Mouse (Mus musculus): ENCODE data around the gene Pias3. TPM values are rescaled to one million over a fixed set of nuclear protein-coding genes. Genes with fewer than 3 reads are reported as not detected.

The Pias3 gene
- polyA plus RNA-seq, 1 experiment from 2014 or later = 52.1 TPM

- WGBS = 59% methylated on average over 2 of the region's 2 CpGs
- Histone ChIP-seq H3K9ac (no peak overlapping the region), H3K36me3 (peaks cover 51% of the 10 kb centered on the region), H3K4me3 (no peak overlapping the region), H3K4me2 (no peak overlapping the region), H3K9me3 (no peaks in the 10 kb centered on the region), H3K4me1 (peaks cover 10% of the 10 kb centered on the region; the same call in 1 of the 2 replicates), H3K27me3 (peaks cover 8% of the 10 kb centered on the region), H3K27ac (no peak overlapping the region)
- no peak for ATAC-seq (ENCODE audit: borderline replicate concordance, extremely low read depth, low FRiP score, low TSS enrichment)
These were observed 12.5 kb downstream of the Pias3 start for GRCm38 (mm10) chr3:96708684-96709064.

- WGBS = 68% methylated on average over 5 of the region's 5 CpGs
These were observed 18.1 kb downstream of the Pias3 start for GRCm38 (mm10) chr3:96714286-96714685.

GRCm38 (mm10) chr3:96715854-96716253 is 19.7 kb downstream of the Pias3 start:
- Histone ChIP-seq H3K36me3 (peaks cover 66% of the 10 kb centered on the region), H3K27ac (no peak overlapping the region), H3K4me2 (no peak overlapping the region), H3K4me3 (no peak overlapping the region), H3K9me3 (no peaks in the 10 kb centered on the region), H3K9ac (no peak overlapping the region), H3K4me1 (no peaks in the 10 kb centered on the region), H3K27me3 (no peaks in the 10 kb centered on the region)
- WGBS = 66% methylated on average over 2 of the region's 2 CpGs
- ATAC-seq (ENCODE audit: borderline replicate concordance, extremely low read depth, low FRiP score, low TSS enrichment) = no peak

More at GRCm38 (mm10) chr3:96714286-96714685, 18.1 kb downstream of the Pias3 start:
- Histone ChIP-seq H3K4me1 (no peaks in the 10 kb centered on the region), H3K9ac (no peak overlapping the region), H3K27ac (no peak overlapping the region), H3K4me3 (no peak overlapping the region), H3K27me3 (no peaks in the 10 kb centered on the region), H3K36me3 (peaks cover 69% of the 10 kb centered on the region), H3K4me2 (no peak overlapping the region), H3K9me3 (no peaks in the 10 kb centered on the region)
- no peak for ATAC-seq (ENCODE audit: borderline replicate concordance, extremely low read depth, low FRiP score, low TSS enrichment)

GRCm38 (mm10) chr3:96719173-96719572 is 23.0 kb downstream of the Pias3 start:
- H3K27ac ChIP-seq = no peak overlapping the region
- no peak overlapping the region for H3K9ac ChIP-seq
- peaks cover 57% of the 10 kb centered on the region for H3K36me3 ChIP-seq
- no peak overlapping the region for H3K4me3 ChIP-seq
- H3K9me3 ChIP-seq = no peaks in the 10 kb centered on the region
- no peak overlapping the region for H3K4me2 ChIP-seq
- no peaks in the 10 kb centered on the region for H3K4me1 ChIP-seq
- 43% methylated on average over 14 of the region's 14 CpGs for WGBS
- no peaks in the 10 kb centered on the region for H3K27me3 ChIP-seq
- no peak for ATAC-seq (ENCODE audit: borderline replicate concordance, extremely low read depth, low FRiP score, low TSS enrichment)

GRCm38 (mm10) chr3:96727343-96727827 is 31.2 kb downstream of the Pias3 start, which contains the start of the genes Polr3c and Rnf115:
Polr3c (minus strand) TSS chr3:96727628.
Rnf115 (plus strand) TSS chr3:96727664.
- peak within 1 kb of the TSS; percentile 66 for H3K4me2 ChIP-seq
- peak within 1 kb of the TSS; percentile 73 for H3K27ac ChIP-seq
- peak within 1 kb of the TSS; percentile 97 for H3K4me3 ChIP-seq
- H3K4me1 ChIP-seq = peaks cover 24% of the 10 kb centered on the region
- ATAC-seq (ENCODE audit: borderline replicate concordance, extremely low read depth, low FRiP score, low TSS enrichment) = peak; percentile 98
- peaks cover 15% of the 10 kb centered on the region for H3K36me3 ChIP-seq
- peak within 1 kb of the TSS; percentile 88 for H3K9ac ChIP-seq
- H3K27me3 ChIP-seq = no peaks in the 10 kb centered on the region
- WGBS = under 1% methylated on average over 44 of the region's 52 CpGs
- H3K9me3 ChIP-seq = no peaks in the 10 kb centered on the region

- peaks cover 9% of the 10 kb centered on the region; the same call in 1 of the 2 replicates for H3K36me3 ChIP-seq
- H3K4me2 ChIP-seq = peak overlapping the region; percentile 65
- ATAC-seq (ENCODE audit: borderline replicate concordance, extremely low read depth, low FRiP score, low TSS enrichment) = peak; percentile 50
- peak overlapping the region; percentile 73 for H3K27ac ChIP-seq
- peak overlapping the region; percentile 97 for H3K4me3 ChIP-seq
- H3K4me1 ChIP-seq = peaks cover 24% of the 10 kb centered on the region
- no peaks in the 10 kb centered on the region for H3K9me3 ChIP-seq
- H3K27me3 ChIP-seq = no peaks in the 10 kb centered on the region
- H3K9ac ChIP-seq = peak overlapping the region; percentile 88
- WGBS = under 1% methylated on average over 42 of the region's 42 CpGs
These were observed 31.8 kb downstream of the Pias3 start for GRCm38 (mm10) chr3:96727828-96728633.

GRCm38 (mm10) chr3:96728634-96729402 is 32.6 kb downstream of the Pias3 start:
- peak overlapping the region; percentile 88; the same call in 1 of the 2 replicates for H3K9ac ChIP-seq
- H3K4me1 ChIP-seq = peaks cover 24% of the 10 kb centered on the region
- H3K27ac ChIP-seq = peak overlapping the region; percentile 73; the same call in 1 of the 2 replicates
- no peaks in the 10 kb centered on the region for H3K27me3 ChIP-seq
- H3K36me3 ChIP-seq = peaks cover under 1% of the 10 kb centered on the region; the same call in 1 of the 2 replicates
- no peak for ATAC-seq (ENCODE audit: borderline replicate concordance, extremely low read depth, low FRiP score, low TSS enrichment)
- peak overlapping the region; percentile 65 for H3K4me2 ChIP-seq
- H3K9me3 ChIP-seq = no peaks in the 10 kb centered on the region
- 36% methylated on average over 7 of the region's 7 CpGs for WGBS
- H3K4me3 ChIP-seq = peak overlapping the region; percentile 97

GRCm38 (mm10) chr3:96729403-96729784 is 33.2 kb downstream of the Pias3 start:
- Histone ChIP-seq H3K9ac (no peak overlapping the region), H3K27me3 (no peaks in the 10 kb centered on the region), H3K4me3 (no peak overlapping the region), H3K36me3 (no peaks in the 10 kb centered on the region), H3K4me1 (peaks cover 24% of the 10 kb centered on the region), H3K27ac (no peak overlapping the region), H3K4me2 (no peak overlapping the region), H3K9me3 (no peaks in the 10 kb centered on the region)
- 26% methylated on average over 3 of the region's 3 CpGs for WGBS
- no peak for ATAC-seq (ENCODE audit: borderline replicate concordance, extremely low read depth, low FRiP score, low TSS enrichment)

GRCm38 (mm10) chr3:96730785-96731184 is 34.6 kb downstream of the Pias3 start:
- Histone ChIP-seq H3K4me1 (peaks cover 24% of the 10 kb centered on the region), H3K4me3 (no peak overlapping the region), H3K27ac (no peak overlapping the region), H3K9ac (no peak overlapping the region), H3K36me3 (no peaks in the 10 kb centered on the region), H3K9me3 (no peaks in the 10 kb centered on the region), H3K27me3 (no peaks in the 10 kb centered on the region), H3K4me2 (no peak overlapping the region)
- no peak for ATAC-seq (ENCODE audit: borderline replicate concordance, extremely low read depth, low FRiP score, low TSS enrichment)
- WGBS = 66% methylated on average over 5 of the region's 5 CpGs

- H3K9me3 ChIP-seq = no peaks in the 10 kb centered on the region
- H3K27me3 ChIP-seq = no peaks in the 10 kb centered on the region
- no peak for ATAC-seq (ENCODE audit: borderline replicate concordance, extremely low read depth, low FRiP score, low TSS enrichment)
- WGBS = 94% methylated on average over 1 of the region's 1 CpGs
- H3K9ac ChIP-seq = no peak overlapping the region
- no peak overlapping the region for H3K4me3 ChIP-seq
- H3K36me3 ChIP-seq = no peaks in the 10 kb centered on the region
- no peak overlapping the region for H3K27ac ChIP-seq
- H3K4me1 ChIP-seq = peaks cover 10% of the 10 kb centered on the region; the same call in 1 of the 2 replicates
- H3K4me2 ChIP-seq = no peak overlapping the region
These were observed 37.8 kb downstream of the Pias3 start for GRCm38 (mm10) chr3:96733984-96734383.

GRCm38 (mm10) chr3:96735200-96735599 is 39.0 kb downstream of the Pias3 start:
- no peak overlapping the region for H3K4me3 ChIP-seq
- no peak for ATAC-seq (ENCODE audit: borderline replicate concordance, extremely low read depth, low FRiP score, low TSS enrichment)
- H3K4me2 ChIP-seq = no peak overlapping the region
- H3K27me3 ChIP-seq = no peaks in the 10 kb centered on the region
- WGBS = 85% methylated on average over 2 of the region's 2 CpGs
- H3K4me1 ChIP-seq = 0 out of 2 replicates have a peak, but pooled peaks cover 2% of the 10 kb centered on the region
- no peak overlapping the region for H3K9ac ChIP-seq
- H3K27ac ChIP-seq = no peak overlapping the region
- H3K9me3 ChIP-seq = no peaks in the 10 kb centered on the region
- H3K36me3 ChIP-seq = no peaks in the 10 kb centered on the region
